Mouse (Mus musculus): Measurements from ENCODE around the gene Cops9. TPM values are rescaled to one million over a fixed set of nuclear protein-coding genes. Genes with fewer than 3 reads are reported as not detected.

The Cops9 gene
- polyA plus RNA-seq, 1 experiment from 2014 or later = 536 TPM

GRCm38 (mm10) chr1:92638736-92639135 lies 3.0 kb downstream of the Cops9 start:
- Histone ChIP-seq H3K4me1 (ENCODE audit: control insufficient read depth, insufficient read depth, low read length) (peaks cover 15% of the 10 kb centered on the region), H3K9me3 (ENCODE audit: control insufficient read depth, low read length) (no peaks in the 10 kb centered on the region), H3K9ac (replicated peaks; ENCODE audit: low read length) (no peak overlapping the region), H3K27ac (replicated peaks; ENCODE audit: low read depth, low read length) (no peak overlapping the region), H3K4me2 (ENCODE audit: low read length) (no peak overlapping the region), H3K27me3 (ENCODE audit: control insufficient read depth, insufficient read depth, low read length) (no peaks in the 10 kb centered on the region), H3K36me3 (ENCODE audit: control insufficient read depth, insufficient read depth, low read length) (peaks cover 36% of the 10 kb centered on the region), H3K4me3 (replicated peaks; ENCODE audit: low read depth, low read length) (no peak overlapping the region)
- 95% methylated on average over 4 of the region's 4 CpGs for WGBS
- ATAC-seq (ENCODE audit: low FRiP score, low TSS enrichment) = no peak
- DNase-seq = no peak

- H3K9me3 ChIP-seq (ENCODE audit: control insufficient read depth, low read length) = no peaks in the 10 kb centered on the region
- DNase-seq = no peak
- ATAC-seq (ENCODE audit: low FRiP score, low TSS enrichment) = no peak
- H3K36me3 ChIP-seq (ENCODE audit: control insufficient read depth, insufficient read depth, low read length) = peaks cover 36% of the 10 kb centered on the region
- H3K9ac ChIP-seq (replicated peaks; ENCODE audit: low read length) = no peak overlapping the region
- no peak overlapping the region for H3K27ac ChIP-seq (replicated peaks; ENCODE audit: low read depth, low read length)
- WGBS = 89% methylated on average over 3 of the region's 3 CpGs
- H3K4me1 ChIP-seq (ENCODE audit: control insufficient read depth, insufficient read depth, low read length) = peaks cover 15% of the 10 kb centered on the region
- no peak overlapping the region for H3K4me2 ChIP-seq (ENCODE audit: low read length)
- H3K27me3 ChIP-seq (ENCODE audit: control insufficient read depth, insufficient read depth, low read length) = no peaks in the 10 kb centered on the region
- H3K4me3 ChIP-seq (replicated peaks; ENCODE audit: low read depth, low read length) = no peak overlapping the region
Measured at GRCm38 (mm10) chr1:92638181-92638580, 3.6 kb downstream of the Cops9 start.

GRCm38 (mm10) chr1:92637501-92638172 lies 4.1 kb downstream of the Cops9 start:
- ATAC-seq (ENCODE audit: low FRiP score, low TSS enrichment) = no peak
- Histone ChIP-seq H3K27ac (replicated peaks; ENCODE audit: low read depth, low read length) (no peak overlapping the region), H3K4me3 (replicated peaks; ENCODE audit: low read depth, low read length) (no peak overlapping the region), H3K9me3 (ENCODE audit: control insufficient read depth, low read length) (no peaks in the 10 kb centered on the region), H3K27me3 (ENCODE audit: control insufficient read depth, insufficient read depth, low read length) (no peaks in the 10 kb centered on the region), H3K4me2 (ENCODE audit: low read length) (no peak overlapping the region), H3K4me1 (ENCODE audit: control insufficient read depth, insufficient read depth, low read length) (peaks cover 15% of the 10 kb centered on the region), H3K9ac (replicated peaks; ENCODE audit: low read length) (no peak overlapping the region), H3K36me3 (ENCODE audit: control insufficient read depth, insufficient read depth, low read length) (peaks cover 36% of the 10 kb centered on the region)
- no peak for DNase-seq
- 94% methylated on average over 15 of the region's 15 CpGs for WGBS

- Histone ChIP-seq H3K4me1 (ENCODE audit: control insufficient read depth, insufficient read depth, low read length) (peaks cover 9% of the 10 kb centered on the region), H3K9ac (replicated peaks; ENCODE audit: low read length) (no peak overlapping the region), H3K27ac (replicated peaks; ENCODE audit: low read depth, low read length) (no peak overlapping the region), H3K27me3 (ENCODE audit: control insufficient read depth, insufficient read depth, low read length) (no peaks in the 10 kb centered on the region), H3K4me3 (replicated peaks; ENCODE audit: low read depth, low read length) (no peak overlapping the region), H3K9me3 (ENCODE audit: control insufficient read depth, low read length) (no peaks in the 10 kb centered on the region), H3K4me2 (ENCODE audit: low read length) (no peak overlapping the region), H3K36me3 (ENCODE audit: control insufficient read depth, insufficient read depth, low read length) (peaks cover 36% of the 10 kb centered on the region)
- ATAC-seq (ENCODE audit: low FRiP score, low TSS enrichment) = no peak
- WGBS = 95% methylated on average over 11 of the region's 11 CpGs
- DNase-seq = no peak
Measured at GRCm38 (mm10) chr1:92636676-92637075, 5.1 kb downstream of the Cops9 start.

- Histone ChIP-seq H3K4me1 (ENCODE audit: control insufficient read depth, insufficient read depth, low read length) (peaks cover 8% of the 10 kb centered on the region), H3K4me3 (replicated peaks; ENCODE audit: low read depth, low read length) (no peak overlapping the region), H3K9ac (replicated peaks; ENCODE audit: low read length) (no peak overlapping the region), H3K27ac (replicated peaks; ENCODE audit: low read depth, low read length) (no peak overlapping the region), H3K27me3 (ENCODE audit: control insufficient read depth, insufficient read depth, low read length) (no peaks in the 10 kb centered on the region), H3K4me2 (ENCODE audit: low read length) (no peak overlapping the region), H3K36me3 (ENCODE audit: control insufficient read depth, insufficient read depth, low read length) (peaks cover 36% of the 10 kb centered on the region), H3K9me3 (ENCODE audit: control insufficient read depth, low read length) (no peaks in the 10 kb centered on the region)
- 92% methylated on average over 8 of the region's 8 CpGs for WGBS
- DNase-seq (no peak), ATAC-seq (ENCODE audit: low FRiP score, low TSS enrichment) (no peak)
Measured at GRCm38 (mm10) chr1:92636015-92636414, 5.8 kb downstream of the Cops9 start.

GRCm38 (mm10) chr1:92634976-92635599 lies 6.7 kb downstream of the Cops9 start:
- ATAC-seq (ENCODE audit: low FRiP score, low TSS enrichment) (peak; percentile 53; the same call in 1 of the 2 replicates), DNase-seq (peak; percentile 53)
- no peaks in the 10 kb centered on the region for H3K27me3 ChIP-seq (ENCODE audit: control insufficient read depth, insufficient read depth, low read length)
- H3K9ac ChIP-seq (replicated peaks; ENCODE audit: low read length) = no peak overlapping the region
- WGBS = 69% methylated on average over 4 of the region's 4 CpGs
- no peaks in the 10 kb centered on the region for H3K4me1 ChIP-seq (ENCODE audit: control insufficient read depth, insufficient read depth, low read length)
- peaks cover 36% of the 10 kb centered on the region for H3K36me3 ChIP-seq (ENCODE audit: control insufficient read depth, insufficient read depth, low read length)
- no peak overlapping the region for H3K4me2 ChIP-seq (ENCODE audit: low read length)
- H3K4me3 ChIP-seq (replicated peaks; ENCODE audit: low read depth, low read length) = no peak overlapping the region
- no peak overlapping the region for H3K27ac ChIP-seq (replicated peaks; ENCODE audit: low read depth, low read length)
- H3K9me3 ChIP-seq (ENCODE audit: control insufficient read depth, low read length) = no peaks in the 10 kb centered on the region

- ATAC-seq (ENCODE audit: low FRiP score, low TSS enrichment) = no peak
- WGBS = 64% methylated on average over 1 of the region's 1 CpGs
- H3K9me3 ChIP-seq (ENCODE audit: control insufficient read depth, low read length) = no peaks in the 10 kb centered on the region
- H3K27ac ChIP-seq (replicated peaks; ENCODE audit: low read depth, low read length) = no peak overlapping the region
- no peaks in the 10 kb centered on the region for H3K4me1 ChIP-seq (ENCODE audit: control insufficient read depth, insufficient read depth, low read length)
- no peak overlapping the region for H3K4me3 ChIP-seq (replicated peaks; ENCODE audit: low read depth, low read length)
- no peak overlapping the region for H3K4me2 ChIP-seq (ENCODE audit: low read length)
- no peaks in the 10 kb centered on the region for H3K27me3 ChIP-seq (ENCODE audit: control insufficient read depth, insufficient read depth, low read length)
- H3K36me3 ChIP-seq (ENCODE audit: control insufficient read depth, insufficient read depth, low read length) = peaks cover 36% of the 10 kb centered on the region
- no peak for DNase-seq
- H3K9ac ChIP-seq (replicated peaks; ENCODE audit: low read length) = no peak overlapping the region
Measured at GRCm38 (mm10) chr1:92634569-92634968, 7.2 kb downstream of the Cops9 start.

GRCm38 (mm10) chr1:92633726-92634125 lies 8.1 kb downstream of the Cops9 start:
- peaks cover 30% of the 10 kb centered on the region for H3K36me3 ChIP-seq (ENCODE audit: control insufficient read depth, insufficient read depth, low read length)
- H3K4me2 ChIP-seq (ENCODE audit: low read length) = no peak overlapping the region
- no peak overlapping the region for H3K4me3 ChIP-seq (replicated peaks; ENCODE audit: low read depth, low read length)
- 88% methylated on average over 8 of the region's 8 CpGs for WGBS
- H3K9ac ChIP-seq (replicated peaks; ENCODE audit: low read length) = no peak overlapping the region
- no peaks in the 10 kb centered on the region for H3K27me3 ChIP-seq (ENCODE audit: control insufficient read depth, insufficient read depth, low read length)
- ATAC-seq (ENCODE audit: low FRiP score, low TSS enrichment) (no peak), DNase-seq (no peak)
- H3K4me1 ChIP-seq (ENCODE audit: control insufficient read depth, insufficient read depth, low read length) = no peaks in the 10 kb centered on the region
- no peaks in the 10 kb centered on the region for H3K9me3 ChIP-seq (ENCODE audit: control insufficient read depth, low read length)
- H3K27ac ChIP-seq (replicated peaks; ENCODE audit: low read depth, low read length) = no peak overlapping the region

- WGBS = 78% methylated on average over 6 of the region's 6 CpGs
- no peak overlapping the region for H3K9ac ChIP-seq (replicated peaks; ENCODE audit: low read length)
- H3K27me3 ChIP-seq (ENCODE audit: control insufficient read depth, insufficient read depth, low read length) = no peaks in the 10 kb centered on the region
- no peak for DNase-seq
- no peaks in the 10 kb centered on the region for H3K9me3 ChIP-seq (ENCODE audit: control insufficient read depth, low read length)
- ATAC-seq (ENCODE audit: low FRiP score, low TSS enrichment) = no peak
- no peak overlapping the region for H3K27ac ChIP-seq (replicated peaks; ENCODE audit: low read depth, low read length)
- H3K4me2 ChIP-seq (ENCODE audit: low read length) = no peak overlapping the region
- no peaks in the 10 kb centered on the region for H3K4me1 ChIP-seq (ENCODE audit: control insufficient read depth, insufficient read depth, low read length)
- H3K4me3 ChIP-seq (replicated peaks; ENCODE audit: low read depth, low read length) = no peak overlapping the region
- H3K36me3 ChIP-seq (ENCODE audit: control insufficient read depth, insufficient read depth, low read length) = peaks cover 27% of the 10 kb centered on the region
Measured at GRCm38 (mm10) chr1:92632948-92633347, 8.8 kb downstream of the Cops9 start.

Data from midbrain, embryonic 14.5 days (tissue).